Mouse (Mus musculus): ENCODE data around the gene Elmo1. TPM values are rescaled to one million over a fixed set of nuclear protein-coding genes. Genes with fewer than 3 reads are reported as not detected.
A peak's percentile ranks its signal among the peaks of the same experiment; 100 is the strongest.

The Elmo1 gene
- polyA plus RNA-seq, 1 experiment from 2014 or later = 21.4 TPM

DNA sequence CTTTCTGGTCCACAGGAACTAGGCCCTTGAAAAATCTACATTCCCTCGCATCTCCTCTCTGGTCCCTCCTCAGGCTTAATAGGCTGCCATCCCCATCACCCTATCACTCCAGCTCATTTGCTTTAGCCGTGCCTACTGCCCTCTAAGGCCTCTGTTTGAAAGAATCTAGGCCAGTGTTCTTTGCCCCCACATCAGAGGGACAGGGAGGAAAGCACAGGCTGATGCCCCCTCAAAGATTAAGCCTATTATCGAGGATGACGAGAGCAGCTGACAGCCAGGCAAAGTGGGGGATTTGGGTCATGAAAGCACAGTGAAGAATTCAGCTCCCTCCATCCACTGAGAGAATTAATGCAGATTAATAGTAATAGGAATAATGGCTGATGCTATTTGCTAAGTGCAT, 495.5 kb downstream of the Elmo1 start:
- Histone ChIP-seq H3K36me3 (ENCODE audit: control insufficient read depth, insufficient read depth, low read length) (no peaks in the 10 kb centered on the region), H3K4me1 (ENCODE audit: control insufficient read depth, insufficient read depth, low read length) (no peaks in the 10 kb centered on the region), H3K27ac (replicated peaks; ENCODE audit: low read depth, low read length) (no peak overlapping the region), H3K4me3 (ENCODE audit: low read depth, low read length) (no peak overlapping the region), H3K9me3 (ENCODE audit: control insufficient read depth, low read length) (no peaks in the 10 kb centered on the region), H3K9ac (ENCODE audit: low read depth, low read length) (no peak overlapping the region), H3K4me2 (ENCODE audit: low read depth, low read length) (no peak overlapping the region), H3K27me3 (replicated peaks; ENCODE audit: control insufficient read depth, insufficient read depth, low read length) (no peaks in the 10 kb centered on the region)
- DNase-seq (ENCODE audit: low spot score) = no peak
- no peak for ATAC-seq (ENCODE audit: low read depth)
- 68% methylated on average over 4 of the region's 4 CpGs for whole genome bisulfite sequencing

DNA sequence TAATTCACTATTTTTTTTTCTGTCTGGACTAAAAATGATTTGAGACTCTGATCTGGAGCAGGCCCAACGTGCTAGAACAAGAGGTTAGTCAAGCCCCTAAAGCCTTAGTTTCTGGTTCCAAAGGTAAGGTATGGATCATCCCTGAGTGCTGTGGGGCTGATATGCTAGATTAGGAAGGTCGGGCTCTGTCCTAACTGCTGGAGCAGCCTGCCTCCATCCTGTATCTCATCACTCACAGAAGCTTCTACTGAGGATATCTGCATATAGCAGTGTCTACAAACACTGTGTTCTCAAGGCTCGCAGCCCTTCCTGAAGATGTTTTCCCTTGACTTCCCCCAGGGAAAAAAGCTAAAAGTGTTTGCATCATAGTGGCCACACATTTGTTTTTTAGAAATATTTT, 496.1 kb downstream of the Elmo1 start:
- H3K4me1 ChIP-seq (ENCODE audit: control insufficient read depth, insufficient read depth, low read length) = no peaks in the 10 kb centered on the region
- no peak overlapping the region for H3K27ac ChIP-seq (replicated peaks; ENCODE audit: low read depth, low read length)
- H3K9ac ChIP-seq (ENCODE audit: low read depth, low read length) = no peak overlapping the region
- H3K27me3 ChIP-seq (replicated peaks; ENCODE audit: control insufficient read depth, insufficient read depth, low read length) = no peaks in the 10 kb centered on the region
- H3K9me3 ChIP-seq (ENCODE audit: control insufficient read depth, low read length) = no peaks in the 10 kb centered on the region
- ATAC-seq (ENCODE audit: low read depth) (no peak), DNase-seq (ENCODE audit: low spot score) (no peak)
- WGBS = 69% methylated on average over 3 of the region's 3 CpGs
- no peaks in the 10 kb centered on the region for H3K36me3 ChIP-seq (ENCODE audit: control insufficient read depth, insufficient read depth, low read length)
- no peak overlapping the region for H3K4me3 ChIP-seq (ENCODE audit: low read depth, low read length)
- no peak overlapping the region for H3K4me2 ChIP-seq (ENCODE audit: low read depth, low read length)

DNA sequence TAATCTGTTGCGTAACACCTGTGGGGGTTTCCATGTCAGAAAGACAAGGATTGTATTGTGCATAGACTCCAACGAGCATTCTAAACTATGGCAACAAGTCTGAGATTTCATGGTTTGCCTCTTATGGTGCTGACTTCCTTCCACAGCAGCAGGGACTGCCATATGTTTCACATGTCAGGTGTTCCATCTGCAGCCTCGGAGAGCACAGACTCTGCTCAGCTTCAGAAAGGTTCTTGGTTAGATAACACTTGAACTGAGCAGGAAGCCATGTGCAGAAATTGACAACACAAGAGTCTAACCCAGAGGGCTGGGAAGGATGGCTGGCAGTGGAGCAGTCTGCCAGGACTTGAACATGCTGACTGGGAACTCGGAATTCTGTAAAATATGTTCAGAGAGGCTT, 500.6 kb downstream of the Elmo1 start:
- Histone ChIP-seq H3K27me3 (replicated peaks; ENCODE audit: control insufficient read depth, insufficient read depth, low read length) (no peaks in the 10 kb centered on the region), H3K4me3 (ENCODE audit: low read depth, low read length) (no peak overlapping the region), H3K36me3 (ENCODE audit: control insufficient read depth, insufficient read depth, low read length) (no peaks in the 10 kb centered on the region), H3K4me1 (ENCODE audit: control insufficient read depth, insufficient read depth, low read length) (no peaks in the 10 kb centered on the region), H3K9me3 (ENCODE audit: control insufficient read depth, low read length) (no peaks in the 10 kb centered on the region), H3K4me2 (ENCODE audit: low read depth, low read length) (no peak overlapping the region), H3K9ac (ENCODE audit: low read depth, low read length) (no peak overlapping the region), H3K27ac (replicated peaks; ENCODE audit: low read depth, low read length) (no peak overlapping the region)
- WGBS = 75% methylated on average over 4 of the region's 4 CpGs
- ATAC-seq (ENCODE audit: low read depth) (no peak), DNase-seq (ENCODE audit: low spot score) (no peak)

- WGBS = 61% methylated on average over 5 of the region's 5 CpGs
- H3K4me1 ChIP-seq (ENCODE audit: control insufficient read depth, insufficient read depth, low read length) = no peaks in the 10 kb centered on the region
- no peak for ATAC-seq (ENCODE audit: low read depth)
Observed at GRCm38 (mm10) chr13:20597307-20597706, 506.9 kb downstream of the Elmo1 start.

GRCm38 (mm10) chr13:20598618-20599017, 508.2 kb downstream of the Elmo1 start:
- ATAC-seq (ENCODE audit: low read depth) = no peak
- 93% methylated on average over 3 of the region's 3 CpGs for whole genome bisulfite sequencing

More at GRCm38 (mm10) chr13:20597307-20597706, 506.9 kb downstream of the Elmo1 start:
- Histone ChIP-seq H3K9ac (ENCODE audit: low read depth, low read length) (no peak overlapping the region), H3K27me3 (replicated peaks; ENCODE audit: control insufficient read depth, insufficient read depth, low read length) (no peaks in the 10 kb centered on the region), H3K4me2 (ENCODE audit: low read depth, low read length) (no peak overlapping the region), H3K4me3 (ENCODE audit: low read depth, low read length) (no peak overlapping the region), H3K9me3 (ENCODE audit: control insufficient read depth, low read length) (no peaks in the 10 kb centered on the region), H3K27ac (replicated peaks; ENCODE audit: low read depth, low read length) (no peak overlapping the region), H3K36me3 (ENCODE audit: control insufficient read depth, insufficient read depth, low read length) (no peaks in the 10 kb centered on the region)
- DNase-seq (ENCODE audit: low spot score) = no peak

DNA sequence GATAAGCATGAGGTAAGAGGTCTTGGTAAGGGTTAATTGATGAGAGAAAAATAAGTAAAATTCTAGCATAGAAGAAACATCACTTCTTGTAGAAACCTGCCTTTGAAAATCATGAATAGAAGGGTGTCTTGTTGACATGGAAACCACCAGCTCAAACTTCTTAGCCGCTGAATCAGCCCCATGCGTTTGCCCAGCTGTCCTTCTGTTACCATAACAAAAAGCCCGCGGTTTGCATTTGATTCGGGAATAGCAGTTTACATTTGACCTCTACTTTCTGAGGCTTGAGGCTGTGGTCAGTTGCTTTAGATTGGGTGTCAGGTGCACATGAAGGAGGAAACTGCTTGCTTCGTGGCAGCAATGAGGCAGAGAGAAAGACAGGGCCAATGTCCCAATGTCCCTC, 509.9 kb downstream of the Elmo1 start:
- H3K4me1 ChIP-seq (ENCODE audit: control insufficient read depth, insufficient read depth, low read length) = no peaks in the 10 kb centered on the region
- no peaks in the 10 kb centered on the region for H3K27me3 ChIP-seq (replicated peaks; ENCODE audit: control insufficient read depth, insufficient read depth, low read length)
- no peak for DNase-seq (ENCODE audit: low spot score)
- H3K4me2 ChIP-seq (ENCODE audit: low read depth, low read length) = no peak overlapping the region
- whole genome bisulfite sequencing = 40% methylated on average over 6 of the region's 6 CpGs
- H3K36me3 ChIP-seq (ENCODE audit: control insufficient read depth, insufficient read depth, low read length) = no peaks in the 10 kb centered on the region
- H3K27ac ChIP-seq (replicated peaks; ENCODE audit: low read depth, low read length) = no peak overlapping the region
- H3K9me3 ChIP-seq (ENCODE audit: control insufficient read depth, low read length) = no peaks in the 10 kb centered on the region
- no peak overlapping the region for H3K9ac ChIP-seq (ENCODE audit: low read depth, low read length)
- ATAC-seq (ENCODE audit: low read depth) = no peak
- H3K4me3 ChIP-seq (ENCODE audit: low read depth, low read length) = no peak overlapping the region

More at GRCm38 (mm10) chr13:20598618-20599017, 508.2 kb downstream of the Elmo1 start:
- H3K27ac ChIP-seq (replicated peaks; ENCODE audit: low read depth, low read length) = no peak overlapping the region
- H3K9ac ChIP-seq (ENCODE audit: low read depth, low read length) = no peak overlapping the region
- H3K27me3 ChIP-seq (replicated peaks; ENCODE audit: control insufficient read depth, insufficient read depth, low read length) = no peaks in the 10 kb centered on the region
- DNase-seq (ENCODE audit: low spot score) = no peak
- no peaks in the 10 kb centered on the region for H3K36me3 ChIP-seq (ENCODE audit: control insufficient read depth, insufficient read depth, low read length)
- no peaks in the 10 kb centered on the region for H3K4me1 ChIP-seq (ENCODE audit: control insufficient read depth, insufficient read depth, low read length)
- H3K9me3 ChIP-seq (ENCODE audit: control insufficient read depth, low read length) = no peaks in the 10 kb centered on the region
- H3K4me3 ChIP-seq (ENCODE audit: low read depth, low read length) = no peak overlapping the region
- H3K4me2 ChIP-seq (ENCODE audit: low read depth, low read length) = no peak overlapping the region

DNA sequence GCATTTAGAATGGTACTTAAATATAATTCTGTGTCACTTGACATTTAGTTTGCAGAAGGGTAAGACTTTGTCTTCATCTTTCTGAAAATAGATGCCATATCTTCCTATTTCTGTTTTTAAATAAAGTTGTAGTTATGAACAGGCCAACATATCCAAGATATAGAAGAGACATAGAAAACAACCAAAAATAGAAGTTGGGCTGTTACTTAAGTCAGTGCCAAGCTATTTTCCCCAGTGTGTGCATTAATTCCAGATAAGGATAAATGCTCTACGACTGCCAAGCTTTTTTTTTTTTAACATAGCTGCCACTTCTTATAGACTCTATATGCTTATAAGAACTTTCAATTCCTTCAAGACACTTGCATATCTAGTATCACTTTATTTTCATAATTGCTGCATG, 511.0 kb downstream of the Elmo1 start:
- no peaks in the 10 kb centered on the region for H3K27me3 ChIP-seq (replicated peaks; ENCODE audit: control insufficient read depth, insufficient read depth, low read length)
- DNase-seq (ENCODE audit: low spot score) (no peak), ATAC-seq (ENCODE audit: low read depth) (no peak)
- no peak overlapping the region for H3K27ac ChIP-seq (replicated peaks; ENCODE audit: low read depth, low read length)
- no peaks in the 10 kb centered on the region for H3K9me3 ChIP-seq (ENCODE audit: control insufficient read depth, low read length)
- WGBS = 53% methylated on average over 1 of the region's 1 CpGs
- H3K4me3 ChIP-seq (ENCODE audit: low read depth, low read length) = no peak overlapping the region
- no peak overlapping the region for H3K9ac ChIP-seq (ENCODE audit: low read depth, low read length)
- no peak overlapping the region for H3K4me2 ChIP-seq (ENCODE audit: low read depth, low read length)
- H3K4me1 ChIP-seq (ENCODE audit: control insufficient read depth, insufficient read depth, low read length) = no peaks in the 10 kb centered on the region
- no peaks in the 10 kb centered on the region for H3K36me3 ChIP-seq (ENCODE audit: control insufficient read depth, insufficient read depth, low read length)

- WGBS = 86% methylated on average over 3 of the region's 3 CpGs
- H3K4me3 ChIP-seq (ENCODE audit: low read depth, low read length) = no peak overlapping the region
- no peaks in the 10 kb centered on the region for H3K36me3 ChIP-seq (ENCODE audit: control insufficient read depth, insufficient read depth, low read length)
- DNase-seq (ENCODE audit: low spot score) (no peak), ATAC-seq (ENCODE audit: low read depth) (no peak)
- H3K27me3 ChIP-seq (replicated peaks; ENCODE audit: control insufficient read depth, insufficient read depth, low read length) = no peaks in the 10 kb centered on the region
- no peaks in the 10 kb centered on the region for H3K9me3 ChIP-seq (ENCODE audit: control insufficient read depth, low read length)
- H3K4me2 ChIP-seq (ENCODE audit: low read depth, low read length) = no peak overlapping the region
- no peak overlapping the region for H3K9ac ChIP-seq (ENCODE audit: low read depth, low read length)
- no peak overlapping the region for H3K27ac ChIP-seq (replicated peaks; ENCODE audit: low read depth, low read length)
- no peaks in the 10 kb centered on the region for H3K4me1 ChIP-seq (ENCODE audit: control insufficient read depth, insufficient read depth, low read length)
Observed at GRCm38 (mm10) chr13:20606891-20607290, 516.5 kb downstream of the Elmo1 start.

DNA sequence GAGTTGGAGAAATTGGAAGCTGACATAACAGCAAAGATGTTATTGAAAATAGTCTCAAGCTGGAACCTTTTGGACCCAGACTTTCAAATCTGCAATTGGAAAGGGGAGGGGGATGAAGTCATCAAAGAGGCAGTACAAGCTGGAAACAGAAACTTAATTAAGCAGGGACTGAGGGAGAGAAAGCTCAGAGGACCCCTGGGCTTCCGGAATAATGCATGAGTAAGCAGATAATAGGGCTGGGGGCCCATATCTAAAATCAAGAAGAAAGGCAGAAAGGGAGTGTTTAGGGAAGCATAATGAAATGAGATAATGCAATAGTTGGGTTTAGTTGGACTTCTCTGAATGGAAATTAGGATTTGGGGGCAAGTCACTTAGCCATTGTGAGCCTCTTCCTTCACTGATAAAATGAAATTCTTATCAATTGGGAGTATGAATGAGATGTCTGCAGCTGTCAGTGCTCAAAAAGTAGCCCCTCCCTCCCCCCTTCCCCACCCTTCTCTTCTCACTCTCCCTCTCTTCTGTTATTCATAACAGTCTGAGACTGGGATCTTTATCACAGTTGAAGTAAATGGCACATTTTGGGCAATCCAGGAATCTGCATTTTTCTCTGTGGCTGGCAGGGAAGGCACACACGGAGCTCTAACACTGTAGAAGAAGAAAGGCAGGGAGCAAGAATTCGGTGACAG, 518.8 kb downstream of the Elmo1 start:
- ATAC-seq (ENCODE audit: low read depth) = no peak

More for the DNA sequence above, 518.8 kb downstream of the Elmo1 start:
- WGBS = 32% methylated on average over 3 of the region's 3 CpGs
- Histone ChIP-seq H3K9me3 (ENCODE audit: control insufficient read depth, low read length) (no peaks in the 10 kb centered on the region), H3K9ac (ENCODE audit: low read depth, low read length) (no peak overlapping the region), H3K27me3 (replicated peaks; ENCODE audit: control insufficient read depth, insufficient read depth, low read length) (no peaks in the 10 kb centered on the region), H3K4me2 (ENCODE audit: low read depth, low read length) (no peak overlapping the region), H3K27ac (replicated peaks; ENCODE audit: low read depth, low read length) (no peak overlapping the region), H3K4me1 (ENCODE audit: control insufficient read depth, insufficient read depth, low read length) (no peaks in the 10 kb centered on the region), H3K4me3 (ENCODE audit: low read depth, low read length) (no peak overlapping the region), H3K36me3 (ENCODE audit: control insufficient read depth, insufficient read depth, low read length) (no peaks in the 10 kb centered on the region)
- DNase-seq (ENCODE audit: low spot score) = peak; percentile 12

Data from embryonic facial prominence, embryonic 14.5 days (tissue).